Mouse (Mus musculus): ENCODE measurements around the gene Shoc2. TPM values are rescaled to one million over a fixed set of nuclear protein-coding genes. Genes with fewer than 3 reads are reported as not detected.
"Not testable (repeated sequence)": the region's sequence is repeated elsewhere in the genome, so short reads cannot be mapped to it uniquely, and the experiment has no call there.

Gene Shoc2
- polyA plus RNA-seq, 1 experiment from 2014 or later, result 58.8 TPM

DNA sequence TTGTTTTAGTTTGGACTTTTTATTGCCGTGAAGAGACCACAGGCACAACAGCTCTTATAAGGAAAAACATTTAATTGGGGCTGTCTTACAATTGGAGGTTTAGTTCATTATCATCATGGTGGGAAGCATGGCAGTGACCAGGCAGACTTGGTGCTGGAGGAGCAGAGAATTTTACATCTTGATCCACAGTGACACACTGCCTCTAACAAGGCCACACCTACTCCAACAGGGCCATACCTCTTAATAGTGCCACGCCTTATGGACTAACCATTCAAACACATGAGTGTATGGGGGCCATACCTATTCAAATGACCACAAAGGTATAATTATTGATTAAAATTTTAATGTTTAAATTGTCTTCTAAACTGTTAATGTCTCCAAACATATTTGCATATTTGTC, 13.4 kb downstream of the Shoc2 start:
- 0 out of 2 replicates have a peak, but pooled peaks cover 2% of the 10 kb centered on the region for H3K4me1 ChIP-seq (replicated peaks; ENCODE audit: control insufficient read depth, insufficient read depth, low read length)
- WGBS, result 92% methylated on average over 2 of the region's 2 CpGs
- H3K4me2 ChIP-seq (ENCODE audit: low read length), result no peak overlapping the region
- no peak overlapping the region for H3K4me3 ChIP-seq (replicated peaks; ENCODE audit: low read length)
- no peaks in the 10 kb centered on the region for H3K36me3 ChIP-seq (ENCODE audit: control insufficient read depth, insufficient read depth)
- no peak overlapping the region for H3K27ac ChIP-seq (ENCODE audit: low read length)
- H3K9ac ChIP-seq (replicated peaks; ENCODE audit: low read depth, low read length), result no peak overlapping the region
- ATAC-seq, result no peak
- H3K27me3 ChIP-seq (replicated peaks; ENCODE audit: control insufficient read depth, insufficient read depth, low read length), result no peaks in the 10 kb centered on the region
- H3K9me3 ChIP-seq (ENCODE audit: control insufficient read depth, low read length), result no peaks in the 10 kb centered on the region

DNA sequence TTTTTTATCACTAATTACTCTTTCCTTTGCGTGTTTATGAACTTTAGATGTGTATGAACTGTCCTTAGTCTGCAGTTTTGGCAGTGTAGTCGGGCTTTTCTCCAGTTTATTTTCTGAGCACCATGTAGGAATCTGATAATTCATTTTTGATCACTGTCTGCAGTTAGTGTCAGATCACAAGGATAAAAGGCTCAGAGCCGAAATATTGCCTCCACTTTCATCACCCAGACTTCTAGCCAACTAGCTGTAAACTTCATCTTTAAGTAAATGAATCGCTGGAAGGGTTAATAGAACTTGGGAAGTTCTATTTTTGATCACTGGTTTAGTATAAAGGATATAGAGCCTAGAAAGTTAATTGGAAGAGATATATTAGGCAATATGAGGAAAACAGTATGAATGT, 18.4 kb downstream of the Shoc2 start:
- H3K9ac ChIP-seq (replicated peaks; ENCODE audit: low read depth, low read length), result no peak overlapping the region
- H3K36me3 ChIP-seq (ENCODE audit: control insufficient read depth, insufficient read depth), result no peaks in the 10 kb centered on the region
- no peaks in the 10 kb centered on the region for H3K27me3 ChIP-seq (replicated peaks; ENCODE audit: control insufficient read depth, insufficient read depth, low read length)
- H3K27ac ChIP-seq (ENCODE audit: low read length), result no peak overlapping the region
- 93% methylated on average over 4 of the region's 4 CpGs for WGBS
- ATAC-seq, result no peak
- H3K4me1 ChIP-seq (replicated peaks; ENCODE audit: control insufficient read depth, insufficient read depth, low read length), result no peaks in the 10 kb centered on the region
- H3K4me2 ChIP-seq (ENCODE audit: low read length), result no peak overlapping the region
- no peaks in the 10 kb centered on the region for H3K9me3 ChIP-seq (ENCODE audit: control insufficient read depth, low read length)
- H3K4me3 ChIP-seq (replicated peaks; ENCODE audit: low read length), result no peak overlapping the region

DNA sequence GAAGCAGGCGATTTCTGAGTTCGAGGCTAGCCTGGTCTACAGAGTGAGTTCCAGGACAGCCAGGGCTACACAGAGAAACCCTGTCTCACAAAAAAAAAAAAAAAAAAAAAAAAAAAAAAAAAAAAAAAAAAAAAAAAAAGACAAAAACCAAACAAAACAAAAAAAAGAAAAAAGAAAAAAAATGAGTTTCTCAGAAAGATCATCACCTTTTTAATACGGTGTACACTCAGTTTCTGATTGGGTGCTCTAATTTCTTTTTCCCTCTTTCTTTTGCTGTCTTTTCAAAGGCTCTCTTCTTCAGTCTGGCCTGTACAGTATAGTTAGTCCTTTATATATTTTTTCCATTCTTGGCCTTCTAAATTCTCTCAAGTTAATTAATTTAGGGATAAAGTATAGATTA, 20.2 kb downstream of the Shoc2 start:
- H3K4me3 ChIP-seq (replicated peaks; ENCODE audit: low read length); H3K9me3 ChIP-seq (ENCODE audit: control insufficient read depth, low read length); H3K27me3 ChIP-seq (replicated peaks; ENCODE audit: control insufficient read depth, insufficient read depth, low read length); H3K9ac ChIP-seq (replicated peaks; ENCODE audit: low read depth, low read length); H3K36me3 ChIP-seq (ENCODE audit: control insufficient read depth, insufficient read depth); ATAC-seq; H3K4me1 ChIP-seq (replicated peaks; ENCODE audit: control insufficient read depth, insufficient read depth, low read length); H3K4me2 ChIP-seq (ENCODE audit: low read length); H3K27ac ChIP-seq (ENCODE audit: low read length): not testable (repeated sequence)
- 95% methylated on average over 3 of the region's 3 CpGs for WGBS

DNA sequence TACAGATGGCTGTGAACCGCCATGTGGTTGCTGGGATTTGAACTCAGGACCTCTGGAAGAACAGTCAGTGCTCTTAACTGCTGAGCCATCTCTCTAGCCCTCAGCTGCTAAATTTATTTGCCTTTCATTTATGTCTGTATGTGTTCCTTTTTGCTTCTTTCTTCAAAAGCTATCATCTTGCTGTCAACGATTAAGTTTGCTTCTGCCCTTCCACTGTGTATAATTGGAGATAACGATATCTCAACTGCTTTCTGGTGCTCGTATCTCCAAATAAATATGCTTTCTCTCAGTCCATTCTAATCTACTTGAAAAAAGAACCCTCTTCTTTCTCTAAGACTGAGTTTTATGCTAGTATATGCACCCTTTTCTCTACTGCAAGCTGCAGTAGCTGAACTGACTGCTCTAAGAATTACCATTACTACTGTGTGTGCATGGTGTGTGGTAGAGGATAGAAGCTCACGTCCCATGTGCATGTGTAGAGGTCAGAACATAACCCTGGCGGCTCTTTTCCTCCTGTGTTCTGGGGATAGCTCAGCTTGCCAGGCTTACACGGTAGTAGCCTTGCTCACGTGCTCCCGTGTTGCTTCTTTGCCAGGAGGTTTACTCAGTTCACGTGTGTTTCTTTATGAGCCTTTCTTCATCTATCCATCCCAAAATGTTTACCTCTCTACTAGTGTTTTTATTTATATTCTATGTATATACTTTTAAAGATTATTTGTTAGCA, 21.0 kb downstream of the Shoc2 start:
- H3K27ac ChIP-seq (ENCODE audit: low read length), result no peak overlapping the region
- no peaks in the 10 kb centered on the region for H3K4me1 ChIP-seq (replicated peaks; ENCODE audit: control insufficient read depth, insufficient read depth, low read length)
- no peak overlapping the region for H3K4me2 ChIP-seq (ENCODE audit: low read length)
- no peak for ATAC-seq
- H3K9me3 ChIP-seq (ENCODE audit: control insufficient read depth, low read length), result no peaks in the 10 kb centered on the region
- no peak overlapping the region for H3K4me3 ChIP-seq (replicated peaks; ENCODE audit: low read length)
- H3K9ac ChIP-seq (replicated peaks; ENCODE audit: low read depth, low read length), result no peak overlapping the region
- WGBS, result 86% methylated on average over 10 of the region's 10 CpGs
- no peaks in the 10 kb centered on the region for H3K27me3 ChIP-seq (replicated peaks; ENCODE audit: control insufficient read depth, insufficient read depth, low read length)
- no peaks in the 10 kb centered on the region for H3K36me3 ChIP-seq (ENCODE audit: control insufficient read depth, insufficient read depth)

DNA sequence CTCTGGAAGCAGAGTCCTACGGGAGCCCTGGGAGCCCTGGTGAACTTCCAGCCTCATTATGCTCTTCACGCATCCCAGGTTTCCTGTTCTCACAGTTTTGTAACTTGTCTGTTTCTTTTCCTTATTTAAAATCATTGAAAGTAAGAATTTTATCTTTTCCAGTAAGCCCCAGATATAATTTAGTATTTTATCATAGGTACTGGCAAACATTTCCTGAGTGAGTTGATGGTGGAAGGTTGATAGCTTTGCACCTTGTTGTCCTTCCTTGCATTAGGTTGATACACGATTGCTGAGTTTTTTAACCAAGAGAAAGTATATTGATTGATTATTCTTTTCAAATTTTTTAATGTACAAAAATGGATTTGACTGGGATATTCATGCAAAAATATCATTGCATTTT, 25.1 kb downstream of the Shoc2 start:
- Histone ChIP-seq H3K4me3 (replicated peaks; ENCODE audit: low read length) (no peak overlapping the region), H3K9me3 (ENCODE audit: control insufficient read depth, low read length) (no peaks in the 10 kb centered on the region), H3K4me2 (ENCODE audit: low read length) (no peak overlapping the region), H3K36me3 (ENCODE audit: control insufficient read depth, insufficient read depth) (no peaks in the 10 kb centered on the region), H3K9ac (replicated peaks; ENCODE audit: low read depth, low read length) (no peak overlapping the region), H3K27ac (ENCODE audit: low read length) (no peak overlapping the region), H3K27me3 (replicated peaks; ENCODE audit: control insufficient read depth, insufficient read depth, low read length) (no peaks in the 10 kb centered on the region), H3K4me1 (replicated peaks; ENCODE audit: control insufficient read depth, insufficient read depth, low read length) (no peaks in the 10 kb centered on the region)
- 90% methylated on average over 3 of the region's 3 CpGs for WGBS
- ATAC-seq, result no peak

DNA sequence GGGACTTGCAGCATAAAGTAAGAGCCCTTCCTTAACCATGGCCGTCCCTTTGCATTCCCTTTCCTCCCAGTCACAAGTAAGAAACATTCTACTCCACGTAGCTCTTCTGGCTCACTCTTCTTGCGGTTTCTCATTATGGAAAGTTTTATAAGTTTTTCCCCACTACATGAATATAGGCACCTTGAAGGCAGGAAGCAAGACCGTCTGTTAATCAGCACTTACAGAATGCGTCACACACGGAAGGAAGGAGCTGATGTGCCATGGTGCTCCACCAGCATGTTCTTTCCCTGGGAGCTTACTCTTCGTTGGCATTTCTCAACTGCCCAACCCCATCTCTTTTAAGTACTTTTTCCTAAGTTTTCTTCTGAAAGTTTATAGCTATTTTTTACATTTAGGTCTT, 27.8 kb downstream of the Shoc2 start:
- Histone ChIP-seq H3K9me3 (ENCODE audit: control insufficient read depth, low read length) (no peaks in the 10 kb centered on the region), H3K9ac (replicated peaks; ENCODE audit: low read depth, low read length) (no peak overlapping the region), H3K36me3 (ENCODE audit: control insufficient read depth, insufficient read depth) (no peaks in the 10 kb centered on the region), H3K4me2 (ENCODE audit: low read length) (no peak overlapping the region), H3K27me3 (replicated peaks; ENCODE audit: control insufficient read depth, insufficient read depth, low read length) (no peaks in the 10 kb centered on the region), H3K4me1 (replicated peaks; ENCODE audit: control insufficient read depth, insufficient read depth, low read length) (no peaks in the 10 kb centered on the region), H3K27ac (ENCODE audit: low read length) (no peak overlapping the region), H3K4me3 (replicated peaks; ENCODE audit: low read length) (no peak overlapping the region)
- no peak for ATAC-seq
- 90% methylated on average over 7 of the region's 7 CpGs for WGBS

DNA sequence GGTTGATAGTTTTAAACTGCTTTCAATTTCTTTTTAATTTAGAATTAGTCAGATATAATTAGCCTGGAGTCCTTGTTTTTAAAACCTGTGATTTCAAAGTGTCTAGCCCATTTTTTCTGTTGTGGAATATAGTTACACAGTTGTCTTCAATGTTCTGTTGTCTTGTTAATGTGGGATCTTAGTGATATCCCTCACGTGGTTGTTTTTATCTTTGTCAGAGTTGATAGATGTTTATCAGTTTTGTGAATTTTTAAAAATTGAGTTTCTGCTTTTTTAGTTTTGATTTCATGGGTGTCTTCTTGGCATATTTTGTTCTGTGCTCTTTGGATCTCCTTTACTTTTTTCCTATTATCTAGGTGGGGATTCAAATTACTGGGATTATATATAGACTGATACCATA, 29.6 kb downstream of the Shoc2 start:
- no peak overlapping the region for H3K27ac ChIP-seq (ENCODE audit: low read length)
- H3K4me3 ChIP-seq (replicated peaks; ENCODE audit: low read length), result no peak overlapping the region
- 77% methylated on average over 1 of the region's 1 CpGs for WGBS
- H3K9ac ChIP-seq (replicated peaks; ENCODE audit: low read depth, low read length), result no peak overlapping the region
- H3K27me3 ChIP-seq (replicated peaks; ENCODE audit: control insufficient read depth, insufficient read depth, low read length), result no peaks in the 10 kb centered on the region
- ATAC-seq, result no peak
- H3K4me2 ChIP-seq (ENCODE audit: low read length), result no peak overlapping the region
- H3K9me3 ChIP-seq (ENCODE audit: control insufficient read depth, low read length), result no peaks in the 10 kb centered on the region
- H3K36me3 ChIP-seq (ENCODE audit: control insufficient read depth, insufficient read depth), result no peaks in the 10 kb centered on the region
- no peaks in the 10 kb centered on the region for H3K4me1 ChIP-seq (replicated peaks; ENCODE audit: control insufficient read depth, insufficient read depth, low read length)

DNA sequence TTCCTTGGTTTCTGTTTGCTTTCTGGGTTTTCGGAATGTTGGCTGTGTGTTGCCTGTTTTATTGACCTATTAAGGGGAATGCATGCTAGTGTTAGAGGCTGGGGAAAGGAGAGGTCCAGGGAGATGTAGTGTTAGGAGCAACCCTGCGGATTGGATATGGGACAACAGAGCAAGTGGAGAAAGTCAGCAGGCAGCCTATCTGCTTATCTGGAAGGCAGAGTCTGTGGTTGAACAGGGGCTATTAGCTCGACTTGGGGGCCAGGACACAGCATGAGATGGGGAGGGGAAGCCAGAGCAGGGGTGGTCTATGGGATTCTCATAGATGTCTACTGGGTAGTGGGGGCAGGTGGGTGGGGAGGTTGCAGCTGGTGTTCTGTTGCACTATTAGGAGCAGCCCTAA, 37.9 kb downstream of the Shoc2 start:
- H3K9ac ChIP-seq (replicated peaks; ENCODE audit: low read depth, low read length), result no peak overlapping the region
- no peak for ATAC-seq
- H3K4me1 ChIP-seq (replicated peaks; ENCODE audit: control insufficient read depth, insufficient read depth, low read length), result no peaks in the 10 kb centered on the region
- no peaks in the 10 kb centered on the region for H3K27me3 ChIP-seq (replicated peaks; ENCODE audit: control insufficient read depth, insufficient read depth, low read length)
- H3K27ac ChIP-seq (ENCODE audit: low read length), result no peak overlapping the region
- no peaks in the 10 kb centered on the region for H3K36me3 ChIP-seq (ENCODE audit: control insufficient read depth, insufficient read depth)
- no peak overlapping the region for H3K4me3 ChIP-seq (replicated peaks; ENCODE audit: low read length)
- H3K9me3 ChIP-seq (ENCODE audit: control insufficient read depth, low read length), result no peaks in the 10 kb centered on the region
- WGBS, result 74% methylated on average over 3 of the region's 3 CpGs
- H3K4me2 ChIP-seq (ENCODE audit: low read length), result no peak overlapping the region

- 93% methylated on average over 1 of the region's 1 CpGs for WGBS
- H3K4me2 ChIP-seq (ENCODE audit: low read length), result no peak overlapping the region
- H3K27me3 ChIP-seq (replicated peaks; ENCODE audit: control insufficient read depth, insufficient read depth, low read length), result no peaks in the 10 kb centered on the region
- H3K4me3 ChIP-seq (replicated peaks; ENCODE audit: low read length), result no peak overlapping the region
- no peak overlapping the region for H3K27ac ChIP-seq (ENCODE audit: low read length)
- no peaks in the 10 kb centered on the region for H3K9me3 ChIP-seq (ENCODE audit: control insufficient read depth, low read length)
- no peak overlapping the region for H3K9ac ChIP-seq (replicated peaks; ENCODE audit: low read depth, low read length)
- no peaks in the 10 kb centered on the region for H3K36me3 ChIP-seq (ENCODE audit: control insufficient read depth, insufficient read depth)
- no peak for ATAC-seq
- H3K4me1 ChIP-seq (replicated peaks; ENCODE audit: control insufficient read depth, insufficient read depth, low read length), result no peaks in the 10 kb centered on the region
These were observed 39.2 kb downstream of the Shoc2 start for GRCm38 (mm10) chr19:53983336-53983735.

DNA sequence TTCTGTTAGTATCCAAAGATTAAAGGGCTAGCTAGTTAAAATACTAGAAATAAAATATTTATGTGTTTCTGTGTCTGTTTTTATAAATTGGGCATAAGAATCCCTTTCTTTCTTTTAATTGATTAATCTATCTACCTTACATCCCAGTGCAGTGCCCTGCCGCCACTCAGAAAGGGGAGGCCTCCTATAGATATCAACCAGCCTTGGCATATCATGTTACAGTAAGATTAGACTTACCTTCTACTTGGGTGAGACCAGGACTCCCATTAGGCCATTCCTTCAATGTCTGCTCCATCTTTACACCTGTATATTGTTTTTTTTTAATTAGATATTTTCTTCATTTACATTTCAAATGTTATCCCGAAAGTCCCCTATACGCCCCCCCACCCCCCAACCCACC, 40.5 kb downstream of the Shoc2 start:
- Histone ChIP-seq H3K9me3 (ENCODE audit: control insufficient read depth, low read length) (no peaks in the 10 kb centered on the region), H3K4me2 (ENCODE audit: low read length) (no peak overlapping the region), H3K36me3 (ENCODE audit: control insufficient read depth, insufficient read depth) (no peaks in the 10 kb centered on the region), H3K27ac (ENCODE audit: low read length) (no peak overlapping the region), H3K9ac (replicated peaks; ENCODE audit: low read depth, low read length) (no peak overlapping the region), H3K4me1 (replicated peaks; ENCODE audit: control insufficient read depth, insufficient read depth, low read length) (no peaks in the 10 kb centered on the region), H3K4me3 (replicated peaks; ENCODE audit: low read length) (no peak overlapping the region), H3K27me3 (replicated peaks; ENCODE audit: control insufficient read depth, insufficient read depth, low read length) (no peaks in the 10 kb centered on the region)
- no peak for ATAC-seq
- WGBS, result 93% methylated on average over 3 of the region's 3 CpGs

All from forebrain, embryonic 16.5 days (tissue).